Mouse (Mus musculus): ENCODE results near the gene Prom1.

Prom1 gene

DNA sequence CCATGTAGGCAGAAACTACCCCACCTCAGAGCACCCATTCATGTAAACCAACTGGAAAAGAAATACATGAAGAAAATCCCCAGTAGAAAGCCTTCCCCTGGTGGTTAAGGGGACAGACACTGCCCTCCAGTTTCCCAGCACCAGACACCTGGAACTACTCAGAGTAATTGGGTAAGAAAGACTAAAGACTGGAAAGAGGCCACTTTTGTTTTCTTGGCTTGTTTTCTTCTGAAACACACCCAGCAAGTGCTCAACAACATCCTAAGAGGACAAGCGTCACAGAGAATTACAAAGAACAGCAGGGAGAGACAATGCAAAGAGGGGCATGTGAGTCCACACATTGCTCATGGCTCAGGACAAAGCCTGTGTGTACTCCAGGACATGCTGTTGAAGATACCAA is 20.7 kb downstream of the Prom1 start:
- DNase-seq (ENCODE audit: low read depth, low spot score), result no peak

DNA sequence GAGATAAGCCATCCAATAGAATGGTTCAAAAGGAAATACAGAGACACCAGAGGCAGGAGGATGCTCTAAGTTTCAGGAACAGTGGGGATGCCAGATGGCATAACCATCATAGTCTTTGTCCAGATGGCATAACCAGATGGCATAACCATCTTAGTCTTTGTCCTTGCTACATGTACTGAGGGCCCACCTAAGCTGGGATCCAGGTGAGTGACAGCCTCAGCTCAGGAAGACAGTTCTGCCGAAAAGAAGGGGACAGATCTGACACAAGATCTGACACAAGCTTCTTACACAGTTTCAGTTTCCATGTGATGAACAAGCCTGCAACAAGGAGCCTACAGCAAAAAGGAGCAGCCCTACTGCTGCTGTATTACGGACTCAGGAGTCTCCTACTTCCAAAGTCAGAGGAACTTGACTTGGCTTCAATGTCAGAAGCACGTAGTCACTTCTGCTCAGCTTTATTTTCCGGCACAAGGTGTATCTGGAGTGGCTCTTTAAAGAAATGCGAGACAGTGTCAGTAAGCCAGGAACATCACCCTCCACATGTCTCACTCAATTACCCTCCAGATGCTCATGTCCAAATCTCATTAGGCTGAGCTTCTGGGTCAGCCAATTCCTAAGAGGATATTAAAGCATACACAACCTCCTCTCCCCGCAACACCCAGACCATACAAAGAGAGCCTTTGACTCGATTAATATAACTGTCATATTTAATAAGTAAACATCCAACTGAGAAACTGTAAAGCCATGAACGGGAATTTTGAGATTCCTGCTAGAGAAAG is 21.4 kb downstream of the Prom1 start:
- DNase-seq (ENCODE audit: low read depth, low spot score), result no peak

DNA sequence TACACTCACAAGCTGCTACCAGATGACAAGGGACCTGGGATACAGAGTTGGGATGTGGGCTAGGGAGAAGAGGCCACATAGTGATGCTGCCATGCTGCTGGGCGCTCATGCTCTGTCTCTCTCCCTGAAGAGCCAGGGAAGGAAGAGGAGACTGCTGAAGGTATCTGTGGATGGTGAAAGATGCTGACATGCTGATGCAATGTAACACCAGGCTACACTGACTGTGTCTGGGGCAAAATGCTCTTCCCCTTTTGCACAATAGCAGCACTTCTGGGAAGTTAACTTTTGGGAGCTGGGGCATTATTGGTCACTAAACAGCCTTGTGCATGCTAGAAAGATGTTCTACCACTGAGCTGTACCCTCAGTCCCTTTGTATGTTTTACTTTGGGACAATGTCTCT is 26.4 kb downstream of the Prom1 start:
- no peak for DNase-seq (ENCODE audit: low read depth, low spot score)

- no peak for DNase-seq (ENCODE audit: low read depth, low spot score)
Observed at GRCm38 (mm10) chr5:44073634-44074033, 28.2 kb downstream of the Prom1 start.

DNA sequence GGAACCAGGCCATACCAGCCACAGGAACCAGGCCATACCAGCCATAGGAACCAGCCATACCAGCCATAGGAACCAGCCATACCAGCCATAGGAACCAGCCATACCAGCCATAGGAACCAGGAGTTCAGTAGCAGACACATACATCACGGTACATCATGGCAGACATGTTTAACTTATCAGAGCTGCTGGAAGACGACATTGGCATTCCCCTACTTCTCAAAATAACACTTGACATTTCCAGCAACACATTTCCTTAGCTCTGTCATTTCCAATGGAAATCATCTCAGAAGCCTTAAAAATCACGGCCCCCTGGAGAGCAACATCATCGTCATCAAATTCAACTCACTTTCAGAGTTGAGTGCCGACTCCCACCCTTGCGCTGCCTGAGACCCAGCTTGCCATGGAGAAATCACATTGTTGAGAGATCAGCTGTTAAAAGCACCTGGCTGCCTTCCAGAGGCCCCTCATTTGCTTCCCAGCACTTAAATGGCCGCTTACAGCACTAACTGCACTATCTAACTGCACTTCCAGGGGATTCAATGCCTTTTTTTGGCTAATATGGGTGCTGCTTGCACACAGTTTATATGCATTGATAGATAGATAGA is 31.2 kb downstream of the Prom1 start:
- DNase-seq (ENCODE audit: low read depth, low spot score), result no peak

DNA sequence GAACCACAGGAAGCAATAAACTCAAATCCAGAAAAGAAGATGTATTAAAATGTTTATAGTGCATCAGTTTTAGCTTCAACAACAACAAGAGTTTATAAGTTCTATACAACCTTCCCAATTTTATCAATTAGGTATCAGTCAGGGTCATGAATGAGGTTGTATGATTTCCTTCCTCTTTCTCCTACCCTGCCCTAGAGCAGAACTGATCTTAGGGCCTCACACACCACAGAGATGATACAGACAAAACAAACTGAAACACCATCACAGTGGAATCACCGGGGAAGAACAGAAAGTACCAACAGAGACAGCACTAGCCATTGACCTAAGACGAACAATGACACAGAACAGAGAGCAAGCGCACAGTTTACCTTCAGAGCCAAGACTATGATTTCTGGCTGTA is 43.6 kb downstream of the Prom1 start:
- DNase-seq (ENCODE audit: low read depth, low spot score), result no peak

GRCm38 (mm10) chr5:44050213-44050612 is 51.6 kb downstream of the Prom1 start:
- no peak for DNase-seq (ENCODE audit: low read depth, low spot score)

DNA sequence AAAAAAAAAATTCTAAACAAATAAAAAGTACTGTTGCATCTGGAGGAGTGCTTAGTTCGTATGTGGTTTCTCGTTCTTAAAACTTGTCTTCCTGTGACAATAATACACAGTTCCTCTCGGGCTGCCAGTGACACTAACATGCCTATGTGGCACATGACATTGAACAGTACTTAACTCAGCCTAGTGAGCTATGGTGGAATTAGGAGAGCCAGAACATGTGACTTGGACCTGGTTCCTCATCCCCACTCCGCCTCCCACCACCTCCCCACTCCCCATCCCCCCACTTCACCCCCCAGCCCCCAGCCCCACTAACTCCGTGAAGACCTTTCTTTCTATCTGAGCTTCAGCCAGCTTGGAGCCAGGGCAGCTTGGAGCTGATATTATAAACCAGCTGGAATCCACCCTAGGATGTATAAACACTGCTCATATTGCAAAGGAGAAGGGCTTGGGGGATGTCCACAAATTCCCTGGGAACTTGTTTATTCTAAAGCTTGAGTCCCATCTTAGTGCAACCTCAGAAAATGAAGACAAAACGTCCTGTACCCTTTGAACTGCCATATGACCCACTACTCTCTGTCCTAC is 52.3 kb downstream of the Prom1 start:
- no peak for DNase-seq (ENCODE audit: low read depth, low spot score)

- peak; percentile 7 for DNase-seq (ENCODE audit: low read depth, low spot score)
Observed at GRCm38 (mm10) chr5:44048568-44049363, 53.1 kb downstream of the Prom1 start.

GRCm38 (mm10) chr5:44041725-44042124 is 60.1 kb downstream of the Prom1 start:
- DNase-seq (ENCODE audit: low read depth, low spot score), result no peak

DNA sequence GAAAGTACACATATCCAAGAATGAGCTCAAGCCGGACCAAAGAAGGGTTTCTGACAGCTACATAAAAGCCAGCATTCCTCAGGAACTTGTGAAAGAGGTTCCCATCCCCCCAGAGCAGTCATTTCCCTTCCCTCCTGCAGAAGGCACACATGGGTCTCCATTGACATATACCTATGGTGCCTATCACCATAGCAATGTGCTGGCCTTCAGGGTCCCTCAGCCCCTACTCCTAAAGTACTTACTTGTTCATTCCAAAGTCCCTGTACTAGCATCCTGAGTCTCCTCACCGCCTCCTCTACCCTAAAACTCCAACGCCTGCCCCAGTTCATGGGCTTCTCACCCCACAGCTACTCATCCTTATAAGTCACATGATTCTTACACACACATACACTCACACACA is 60.8 kb downstream of the Prom1 start:
- DNase-seq (ENCODE audit: low read depth, low spot score), result no peak

GRCm38 (mm10) chr5:43998295-43998989 is 103.4 kb downstream of the Prom1 start:
- no peak for DNase-seq (ENCODE audit: low read depth, low spot score)

GRCm38 (mm10) chr5:43997626-43998025 is 104.2 kb downstream of the Prom1 start:
- DNase-seq (ENCODE audit: low read depth, low spot score), result no peak

- DNase-seq (ENCODE audit: low read depth, low spot score), result no peak
Observed at GRCm38 (mm10) chr5:43996162-43996561, 105.7 kb downstream of the Prom1 start.

DNA sequence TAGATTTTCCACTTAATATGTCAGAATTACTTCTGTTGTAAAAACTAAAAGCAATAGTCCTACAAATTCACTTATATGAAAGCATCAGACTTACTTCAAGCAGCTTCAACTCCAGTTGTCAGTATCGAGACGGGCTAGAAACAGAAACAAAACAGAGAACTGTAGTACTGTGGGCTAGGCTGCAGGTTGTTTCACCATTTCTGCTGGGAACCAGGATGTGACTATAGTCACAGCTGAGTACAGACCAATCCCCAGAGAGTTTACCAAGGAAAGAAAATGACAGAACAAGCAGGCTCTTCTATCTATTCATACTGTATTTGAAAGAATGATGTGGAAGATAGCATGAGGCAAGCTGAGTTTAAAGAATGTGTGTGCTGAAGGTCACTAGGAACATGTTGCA is 106.9 kb downstream of the Prom1 start:
- DNase-seq (ENCODE audit: low read depth, low spot score), result no peak

DNA sequence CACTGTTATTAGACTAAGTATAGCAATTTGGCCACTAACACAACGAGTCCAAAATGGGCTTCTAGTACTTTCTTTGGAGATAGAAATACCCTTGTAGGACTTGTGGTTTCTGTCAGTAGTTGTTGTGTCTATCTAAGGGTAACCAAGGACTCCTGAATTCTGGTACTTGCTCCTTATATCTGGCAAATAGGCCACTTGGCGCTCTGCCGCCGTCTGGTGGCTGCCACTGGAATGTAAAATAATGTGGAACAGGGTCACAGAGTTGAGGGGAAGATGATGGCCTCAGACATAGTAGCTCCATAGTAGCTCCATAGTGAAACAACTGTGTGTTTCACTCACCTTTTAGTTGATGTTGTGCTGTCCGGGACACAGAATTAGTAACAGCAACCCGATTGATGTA is 111.5 kb downstream of the Prom1 start:
- DNase-seq (ENCODE audit: low read depth, low spot score), result no peak

- no peak for DNase-seq (ENCODE audit: low read depth, low spot score)
Observed at GRCm38 (mm10) chr5:43989017-43989416, 112.8 kb downstream of the Prom1 start.

GRCm38 (mm10) chr5:43986212-43986611 is 115.6 kb downstream of the Prom1 start:
- DNase-seq (ENCODE audit: low read depth, low spot score), result no peak

- no peak for DNase-seq (ENCODE audit: low read depth, low spot score)
Observed at GRCm38 (mm10) chr5:43982896-43983295, 118.9 kb downstream of the Prom1 start.

- no peak for DNase-seq (ENCODE audit: low read depth, low spot score)
Observed at GRCm38 (mm10) chr5:43981620-43982019, 120.2 kb downstream of the Prom1 start, which contains the start of gene Fgfbp1. Fgfbp1 (minus strand) TSS chr5:43981779.

DNA sequence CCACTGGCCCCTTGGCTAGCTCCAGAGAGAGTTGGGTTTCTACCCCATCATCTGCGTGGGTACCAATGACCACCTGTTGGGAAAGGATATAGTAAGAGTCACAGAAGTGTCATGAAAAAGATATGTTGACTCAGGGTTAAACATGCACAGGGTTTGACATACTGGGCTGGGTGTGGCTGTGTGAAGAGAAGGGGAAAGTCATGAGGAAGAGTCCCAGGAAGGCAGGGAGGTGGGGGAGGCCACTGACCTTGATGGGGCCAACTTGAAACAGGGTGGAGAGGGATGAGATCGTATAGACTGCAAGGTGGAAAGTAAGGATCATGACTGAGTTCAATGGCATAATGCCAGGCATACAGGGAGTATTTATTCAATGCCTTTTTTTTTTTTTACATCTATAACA is 121.4 kb downstream of the Prom1 start:
- DNase-seq (ENCODE audit: low read depth, low spot score), result no peak

All from WW6 (cell line).